Mouse (Mus musculus): ENCODE results near the gene Phf12.
"Not testable (repeated sequence)": the region's sequence is repeated elsewhere in the genome, so short reads cannot be mapped to it uniquely, and the experiment has no call there.

Gene Phf12

DNA sequence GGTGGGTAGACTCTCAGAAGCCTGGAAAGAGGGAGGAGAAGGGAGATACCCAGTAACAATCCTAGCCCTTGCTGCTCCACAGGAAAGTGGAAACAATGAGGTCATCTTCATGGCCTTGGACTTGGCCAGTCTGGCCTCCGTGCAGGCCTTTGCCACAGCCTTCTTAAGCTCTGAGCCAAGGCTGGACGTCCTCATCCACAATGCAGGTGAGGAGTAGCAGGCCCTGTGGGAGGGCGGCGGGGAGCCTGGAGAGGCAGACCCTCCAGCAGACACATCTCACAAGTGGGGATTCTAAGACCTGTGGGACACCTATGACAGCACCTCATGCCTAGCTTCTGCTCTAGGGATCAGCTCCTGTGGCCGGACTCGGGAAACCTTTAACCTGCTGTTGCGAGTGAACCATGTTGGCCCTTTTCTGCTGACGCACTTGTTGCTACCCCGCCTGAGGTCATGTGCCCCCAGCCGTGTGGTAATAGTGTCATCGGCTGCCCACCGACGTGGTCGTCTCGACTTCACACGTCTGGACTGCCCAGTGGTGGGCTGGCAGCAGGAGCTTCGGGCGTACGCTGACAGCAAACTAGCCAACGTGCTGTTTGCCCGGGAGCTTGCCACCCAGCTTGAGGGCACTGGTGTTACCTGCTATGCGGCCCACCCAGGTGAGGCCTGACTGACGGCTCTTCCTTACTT, 51.5 kb downstream of the Phf12 start:
- DNase-seq = peak; percentile 47

DNA sequence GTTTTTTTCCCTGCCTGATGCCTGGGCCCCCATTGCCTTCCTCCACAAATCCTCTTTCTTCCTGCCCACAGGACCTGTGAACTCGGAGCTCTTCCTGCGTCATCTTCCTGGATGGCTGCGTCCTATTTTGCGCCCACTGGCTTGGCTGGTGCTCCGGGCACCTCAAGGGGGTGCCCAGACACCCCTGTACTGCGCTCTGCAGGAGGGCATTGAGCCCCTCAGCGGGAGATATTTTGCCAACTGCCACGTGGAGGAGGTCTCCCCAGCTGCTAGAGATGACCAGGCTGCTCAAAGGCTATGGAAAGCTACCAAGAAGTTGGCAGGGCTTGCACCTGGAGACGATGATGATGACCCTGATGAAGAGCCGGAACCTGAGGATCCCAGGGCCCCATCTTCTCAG, 54.2 kb downstream of the Phf12 start:
- peak; percentile 41 for DNase-seq

DNA sequence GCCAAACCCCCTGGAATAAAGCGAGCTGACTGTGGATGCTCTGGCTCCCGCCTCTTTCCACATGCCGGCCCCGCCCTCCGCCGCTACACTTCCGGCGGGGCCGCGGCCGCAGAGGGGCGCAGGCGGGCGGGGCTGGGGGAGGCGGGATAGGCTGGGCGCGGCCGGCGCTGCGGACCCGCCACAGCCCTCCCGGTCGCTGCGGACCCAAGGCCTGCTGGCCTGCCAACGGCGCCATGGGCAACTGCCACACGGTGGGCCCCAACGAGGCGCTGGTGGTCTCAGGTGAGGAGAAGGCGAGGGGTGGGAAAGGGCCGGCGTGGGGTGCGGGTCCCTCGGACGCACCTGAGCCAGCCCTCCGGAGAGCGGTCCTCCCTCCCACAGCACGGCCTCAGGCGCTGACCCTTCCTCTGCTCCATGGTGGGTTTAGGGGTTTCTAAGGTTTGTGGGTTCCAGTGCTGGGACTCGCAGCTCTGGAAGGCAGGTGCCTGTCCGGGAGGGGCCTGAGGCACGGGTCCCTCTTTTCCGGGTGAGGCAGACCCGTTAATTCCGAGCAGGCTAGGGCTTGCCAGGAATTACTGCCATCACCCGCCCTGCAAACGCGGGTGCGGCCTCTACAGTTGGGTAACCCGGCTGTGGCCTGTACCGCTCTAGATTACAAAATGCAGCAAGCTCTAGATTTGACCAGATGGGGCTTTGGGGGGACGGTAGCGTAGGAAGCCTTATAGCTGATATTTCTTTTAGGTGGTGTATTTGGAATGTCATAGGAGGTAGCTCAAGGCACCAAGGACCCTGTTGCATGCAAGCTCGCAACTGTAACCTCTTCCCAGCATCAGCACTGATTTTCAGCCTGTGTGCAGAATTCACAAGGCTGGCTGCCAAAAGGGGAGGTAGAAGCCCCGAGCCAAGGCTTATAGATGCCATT, 55.5 kb downstream of the Phf12 start, which contains the start of gene Flot2:
Gene Flot2, plus strand, starts transcription at position 101 of the 922 bp plus-strand sequence.
- peak; percentile 55 for DNase-seq

DNA sequence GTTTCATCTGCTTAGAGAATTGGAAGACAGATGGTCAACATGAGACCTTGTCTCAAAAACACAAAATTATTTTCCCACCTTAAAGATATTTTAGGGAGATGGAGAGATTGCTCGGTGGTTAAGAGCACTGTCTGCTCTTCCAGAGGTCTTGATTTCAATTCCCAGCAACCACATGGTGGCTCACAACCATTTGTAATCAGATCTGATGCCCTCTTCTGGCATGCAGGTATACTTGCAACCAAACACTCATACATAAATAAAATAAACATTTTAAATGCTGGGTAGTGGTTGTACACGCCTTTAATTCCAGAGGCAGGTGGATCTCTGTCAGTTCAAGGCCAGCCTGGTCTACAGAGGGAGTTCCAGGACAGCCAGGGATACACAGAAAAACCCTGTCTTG, 58.3 kb downstream of the Phf12 start:
- no peak for DNase-seq

DNA sequence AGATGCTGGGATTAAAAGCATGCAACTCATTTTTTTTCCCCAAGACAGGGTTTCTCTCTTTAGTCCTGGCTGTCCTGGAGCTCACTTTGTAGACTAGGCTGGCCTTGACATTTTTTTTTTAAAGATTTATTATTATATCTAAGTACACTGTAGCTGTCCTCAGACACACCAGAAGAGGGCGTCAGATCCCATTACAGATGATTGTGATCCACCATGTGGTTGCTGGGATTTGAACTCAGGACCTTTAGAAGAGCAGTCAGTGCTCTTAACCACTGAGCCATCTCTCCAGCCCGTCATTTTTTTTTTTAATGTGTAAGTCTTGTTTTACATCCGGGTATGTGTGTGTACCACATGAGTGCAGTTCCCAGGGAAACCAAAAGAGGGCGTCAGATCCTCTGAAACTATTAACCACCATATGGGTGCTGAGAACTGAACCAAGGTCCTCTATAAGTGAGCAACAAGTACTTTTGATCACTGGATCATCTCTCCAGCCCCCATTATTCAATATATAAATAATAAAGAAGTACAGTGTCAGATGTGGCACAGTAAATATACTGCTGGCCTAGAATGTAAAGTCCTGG, 59.8 kb downstream of the Phf12 start:
- DNase-seq = not testable (repeated sequence)

DNA sequence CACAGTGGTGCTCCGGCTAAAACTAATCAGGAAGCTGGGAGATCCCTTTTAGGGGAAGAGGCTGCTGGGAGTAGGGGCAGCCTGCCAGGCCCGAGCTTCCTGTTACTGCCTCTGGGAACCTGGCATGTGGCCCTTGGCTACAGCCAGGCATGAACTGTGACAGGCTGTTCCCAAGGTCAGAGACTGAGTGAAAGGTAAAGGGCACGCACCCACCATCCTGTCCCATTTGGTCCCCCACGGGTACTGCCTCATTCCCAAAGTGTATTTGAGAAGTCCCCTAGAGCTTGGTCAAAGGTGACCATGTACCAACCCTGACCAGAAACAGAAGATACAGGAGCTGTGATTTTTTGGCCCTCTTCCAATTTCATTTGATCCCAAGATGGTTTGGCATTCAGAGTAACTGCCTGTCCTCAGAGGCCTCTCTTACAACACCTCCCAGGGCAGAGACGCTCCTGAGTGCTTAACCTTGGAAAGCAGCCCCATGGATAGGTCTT, 62.3 kb downstream of the Phf12 start:
- peak; percentile 92 for DNase-seq

DNA sequence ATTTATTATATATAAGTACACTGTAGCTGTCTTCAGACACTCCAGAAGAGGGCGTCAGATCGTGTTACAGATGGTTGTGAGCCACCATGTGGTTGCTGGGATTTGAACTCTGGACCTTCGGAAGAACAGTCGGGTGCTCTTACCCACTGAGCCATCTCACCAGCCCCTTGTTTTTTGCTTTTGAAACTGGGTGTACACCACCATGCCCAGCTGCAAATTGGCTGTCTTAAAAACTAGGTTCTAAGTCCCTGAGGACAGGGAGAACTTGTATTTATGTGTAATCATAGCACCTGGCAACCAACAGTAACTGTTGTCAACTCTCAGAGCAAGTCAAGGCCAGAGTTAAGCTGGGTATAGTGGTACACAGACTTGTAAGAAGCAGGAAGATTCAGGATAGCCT, 66.1 kb downstream of the Phf12 start:
- DNase-seq = not testable (repeated sequence)

DNA sequence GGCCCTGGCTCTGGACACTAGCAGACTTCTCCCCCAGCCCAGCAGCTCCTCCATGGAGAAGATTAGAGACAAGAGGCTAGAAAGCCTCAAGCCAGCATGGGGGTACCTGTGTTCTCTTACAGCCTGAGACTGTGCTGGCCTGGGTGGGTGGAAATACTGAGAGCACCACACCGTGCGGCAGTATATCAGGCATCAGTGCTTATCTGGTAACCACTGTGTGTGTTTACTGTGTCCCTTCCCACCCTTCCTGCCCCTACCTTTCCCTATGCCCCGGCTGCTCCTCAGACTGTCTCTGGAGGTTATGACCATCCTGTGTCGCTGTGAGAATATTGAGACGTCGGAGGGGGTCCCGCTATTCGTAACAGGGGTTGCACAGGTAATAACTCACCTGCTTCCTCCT, 70.5 kb downstream of the Phf12 start:
- DNase-seq = no peak

DNA sequence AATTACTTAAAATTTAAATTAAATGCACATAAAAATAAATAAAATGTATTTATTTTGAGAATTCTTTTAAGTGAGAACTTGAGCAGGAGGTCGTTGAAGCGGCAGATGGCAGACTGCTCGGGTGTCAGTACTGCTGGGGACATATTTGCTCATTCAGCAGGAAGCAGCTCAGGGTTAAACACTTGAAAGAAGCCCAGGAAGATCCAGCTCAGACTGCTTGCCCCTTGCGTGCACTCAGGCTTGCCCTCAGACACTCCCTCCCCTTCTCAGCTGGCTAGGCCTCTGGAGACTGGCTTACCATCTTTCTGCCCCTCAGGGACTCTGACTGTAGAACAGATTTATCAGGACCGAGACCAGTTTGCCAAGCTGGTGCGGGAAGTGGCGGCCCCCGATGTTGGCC, 74.4 kb downstream of the Phf12 start:
- no peak for DNase-seq

DNA sequence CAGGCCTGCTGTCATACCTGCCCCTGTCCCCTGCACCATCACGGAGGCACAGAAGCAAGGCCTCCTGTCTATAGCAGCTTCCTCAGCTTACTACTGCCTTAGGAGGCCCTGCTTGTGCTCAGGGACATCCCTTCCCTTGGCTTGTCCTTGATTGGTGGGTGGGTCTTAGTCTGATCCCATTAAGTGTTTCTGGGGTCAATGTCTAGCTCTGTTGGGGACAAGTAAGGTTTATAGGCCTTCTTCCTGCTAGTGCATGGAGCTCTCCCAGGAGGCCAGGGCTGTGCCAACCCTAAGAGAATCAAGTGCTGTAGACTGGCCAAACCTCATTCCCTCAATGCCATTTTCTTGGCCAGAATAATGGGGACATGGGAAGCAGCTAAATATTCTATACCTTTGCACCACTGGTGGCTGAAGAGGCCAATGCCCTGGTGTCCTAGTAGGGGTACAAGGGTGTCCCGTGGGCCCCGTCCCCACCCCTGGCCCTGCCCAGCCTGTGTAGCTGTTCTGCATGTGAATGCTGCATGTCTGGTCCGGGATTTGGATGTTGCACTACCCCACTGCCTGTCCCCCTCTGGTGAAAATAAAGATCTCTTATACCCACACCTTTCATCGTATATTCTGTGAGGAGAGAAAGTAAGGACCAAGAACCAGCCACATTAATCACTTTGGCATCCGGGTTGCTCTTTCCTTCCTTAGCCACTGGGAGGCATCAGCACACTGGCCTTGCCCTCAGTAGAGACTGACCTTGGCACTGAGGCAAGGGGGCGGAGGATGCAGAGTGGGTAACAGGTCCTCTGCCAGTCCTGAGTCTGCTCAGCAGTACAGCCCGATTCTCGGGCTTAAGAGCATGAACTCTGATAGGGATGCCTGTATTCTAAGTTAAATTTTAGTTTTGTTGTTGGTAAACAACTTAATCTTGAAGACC, 77.5 kb downstream of the Phf12 start:
- DNase-seq = peak; percentile 53

DNA sequence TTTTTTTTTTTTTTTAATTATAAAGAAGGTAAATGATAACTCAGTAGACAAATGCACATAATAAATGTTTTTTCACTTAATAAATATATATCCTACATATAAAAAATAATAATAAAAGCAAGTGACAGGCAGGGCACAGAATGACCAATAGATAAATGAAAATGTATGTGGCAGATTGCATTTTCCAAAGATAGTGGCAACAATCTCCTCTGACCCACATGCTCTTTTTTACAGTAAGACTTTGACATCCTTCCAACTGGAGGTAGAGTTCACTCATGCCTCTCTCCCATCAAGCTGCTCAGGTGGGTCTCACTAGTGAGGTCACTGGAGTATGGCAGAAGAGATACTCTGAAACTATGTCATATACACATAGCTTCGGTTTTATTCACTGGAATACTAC, 80.0 kb downstream of the Phf12 start:
- no peak for DNase-seq

DNA sequence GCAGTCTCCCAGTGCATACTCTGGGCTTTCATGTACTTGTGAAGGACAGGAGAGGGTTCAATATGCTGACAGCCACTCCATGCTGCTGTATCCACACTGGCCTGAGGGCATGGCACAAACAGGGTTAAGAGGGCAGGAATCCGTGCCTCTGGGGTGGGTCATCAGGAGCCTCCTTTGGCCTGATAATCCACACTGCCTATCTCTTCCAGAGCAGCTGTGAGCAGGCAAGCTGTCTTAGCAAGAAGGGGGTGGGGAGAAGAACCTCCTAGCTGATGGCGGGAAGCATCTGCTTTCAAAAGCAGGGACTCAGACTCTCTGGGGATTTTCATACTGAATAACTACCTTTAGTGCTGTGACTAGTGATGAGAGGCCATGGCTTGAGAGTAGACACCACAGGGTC, 83.4 kb downstream of the Phf12 start:
- DNase-seq = no peak

DNA sequence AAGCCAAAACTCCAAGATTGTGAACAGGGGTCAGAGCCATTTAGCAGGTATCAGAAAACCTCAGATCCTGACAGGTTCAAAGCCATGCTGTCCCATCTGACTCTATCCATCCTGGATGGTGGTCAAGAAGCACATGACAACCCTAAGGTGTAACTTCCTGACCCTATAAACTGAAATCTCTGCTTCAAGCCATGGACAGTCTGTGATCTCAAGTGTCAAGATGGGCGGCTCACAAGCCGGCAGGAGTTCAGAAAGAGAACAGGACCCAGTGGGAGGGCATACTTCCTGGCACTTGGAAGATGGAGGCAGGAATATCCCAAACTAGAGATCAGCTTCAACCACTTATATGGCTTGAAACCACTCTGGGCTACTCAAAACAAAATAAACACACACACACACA, 84.1 kb downstream of the Phf12 start:
- DNase-seq = no peak

DNA sequence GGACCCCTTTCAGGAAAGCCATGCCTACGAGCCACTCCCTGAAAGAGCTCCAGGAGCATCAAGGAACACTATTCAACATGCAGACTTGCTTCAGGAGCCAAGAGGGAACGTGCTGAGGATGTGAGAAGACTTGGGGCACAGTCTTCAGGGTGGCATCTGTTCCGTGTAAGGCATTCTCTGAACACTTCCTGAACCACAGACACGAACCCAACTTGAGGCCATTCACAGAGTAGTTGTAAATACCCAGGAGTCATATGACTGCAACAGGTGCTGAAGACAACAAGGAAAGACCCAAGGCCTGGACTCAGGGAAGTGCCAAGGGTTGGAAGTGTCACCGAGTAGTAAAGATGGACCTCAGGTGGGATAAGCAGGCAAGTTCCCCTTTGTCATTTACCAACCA, 85.0 kb downstream of the Phf12 start:
- no peak for DNase-seq

DNA sequence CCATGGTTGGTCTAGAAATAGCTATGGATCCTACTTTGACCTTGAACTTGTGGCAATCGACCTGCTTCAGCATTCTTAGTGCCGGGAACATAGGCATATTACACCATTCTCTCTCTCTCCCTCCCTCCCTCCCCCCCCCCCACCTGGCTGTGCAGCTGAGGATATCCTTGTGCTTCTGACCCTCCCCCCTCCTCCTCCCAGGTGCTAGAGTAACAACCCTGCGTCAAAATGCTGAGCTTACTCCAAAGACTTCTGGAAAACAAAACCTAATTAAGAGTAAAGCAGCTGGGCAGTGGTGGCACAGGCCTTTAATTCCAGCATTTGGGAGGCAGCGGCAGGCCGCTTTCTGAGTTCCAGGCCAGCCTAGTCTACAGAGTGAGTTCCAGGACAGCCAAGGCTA, 86.6 kb downstream of the Phf12 start:
- DNase-seq = no peak

DNA sequence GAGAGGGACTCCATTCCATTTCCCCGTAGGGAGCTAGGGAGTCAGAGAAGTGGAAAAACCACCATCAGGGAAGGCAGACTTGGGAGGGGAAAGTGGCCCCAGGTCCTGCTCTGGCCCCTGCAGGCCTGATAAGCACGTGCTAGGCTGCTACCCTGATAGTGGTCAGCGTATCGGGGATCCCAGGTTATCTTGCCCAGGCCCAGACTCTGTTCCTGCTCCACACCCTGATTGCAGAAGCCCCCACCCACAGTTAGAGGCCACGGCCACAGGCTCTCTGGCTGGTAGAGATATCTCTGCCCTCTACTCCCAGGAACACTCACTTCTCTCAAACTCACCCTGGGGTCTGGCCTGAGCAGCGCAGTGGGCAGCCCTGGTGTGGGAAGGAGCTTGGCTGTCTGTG, 87.1 kb downstream of the Phf12 start:
- DNase-seq = no peak

DNA sequence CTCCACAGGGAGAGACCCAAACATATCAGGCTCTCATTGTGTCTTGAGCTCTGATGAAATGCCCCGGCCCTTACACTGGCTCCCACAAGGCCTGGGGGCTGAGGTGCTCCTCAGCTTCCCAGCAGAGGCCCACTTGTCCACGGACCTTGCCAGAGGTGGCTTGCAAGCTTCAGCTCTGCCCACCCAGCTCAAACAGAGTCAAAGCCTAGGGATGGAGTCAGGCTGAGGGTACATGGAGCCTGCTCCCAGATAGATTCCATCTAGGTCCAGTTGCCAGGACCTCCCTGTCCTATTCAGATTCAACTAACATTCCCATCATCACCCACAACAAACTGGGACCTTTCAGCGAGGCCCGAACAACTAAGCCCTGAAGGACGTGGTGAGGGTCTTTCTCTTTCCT, 89.4 kb downstream of the Phf12 start:
- no peak for DNase-seq

DNA sequence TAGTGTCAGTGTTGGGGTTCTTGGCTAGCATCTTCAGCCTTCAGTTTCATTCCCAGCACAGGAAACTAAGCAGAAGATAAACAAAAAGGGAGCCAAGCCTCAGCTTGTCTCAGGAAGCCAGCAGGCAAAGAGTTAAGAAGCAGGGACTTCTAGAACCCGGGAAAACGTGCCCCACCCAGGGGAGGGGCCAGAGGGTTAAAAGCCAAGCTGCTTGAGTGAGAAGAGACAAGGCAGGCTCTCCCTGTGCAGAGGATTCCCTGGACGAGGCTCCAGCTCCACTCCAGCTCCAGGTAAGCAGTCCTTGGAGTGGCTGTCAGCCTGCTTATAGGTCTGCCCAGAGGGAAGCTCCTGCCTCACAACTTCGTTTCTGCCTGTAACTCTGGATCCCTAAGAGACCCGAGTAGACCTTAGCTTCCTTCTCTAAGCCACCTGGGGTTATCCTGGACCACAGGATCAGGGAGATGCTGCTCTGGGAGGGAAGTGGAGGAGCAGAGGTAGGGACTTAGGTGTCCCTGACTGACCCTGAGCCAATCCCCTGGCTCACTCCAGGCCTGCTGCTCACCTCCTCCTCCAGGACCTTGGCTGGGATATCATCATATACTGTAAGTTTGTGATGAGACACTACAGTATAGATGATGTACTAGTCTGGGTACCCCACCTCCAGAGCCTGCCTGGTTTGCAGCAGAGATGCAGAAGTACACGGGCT, 90.0 kb downstream of the Phf12 start:
- DNase-seq = no peak

DNA sequence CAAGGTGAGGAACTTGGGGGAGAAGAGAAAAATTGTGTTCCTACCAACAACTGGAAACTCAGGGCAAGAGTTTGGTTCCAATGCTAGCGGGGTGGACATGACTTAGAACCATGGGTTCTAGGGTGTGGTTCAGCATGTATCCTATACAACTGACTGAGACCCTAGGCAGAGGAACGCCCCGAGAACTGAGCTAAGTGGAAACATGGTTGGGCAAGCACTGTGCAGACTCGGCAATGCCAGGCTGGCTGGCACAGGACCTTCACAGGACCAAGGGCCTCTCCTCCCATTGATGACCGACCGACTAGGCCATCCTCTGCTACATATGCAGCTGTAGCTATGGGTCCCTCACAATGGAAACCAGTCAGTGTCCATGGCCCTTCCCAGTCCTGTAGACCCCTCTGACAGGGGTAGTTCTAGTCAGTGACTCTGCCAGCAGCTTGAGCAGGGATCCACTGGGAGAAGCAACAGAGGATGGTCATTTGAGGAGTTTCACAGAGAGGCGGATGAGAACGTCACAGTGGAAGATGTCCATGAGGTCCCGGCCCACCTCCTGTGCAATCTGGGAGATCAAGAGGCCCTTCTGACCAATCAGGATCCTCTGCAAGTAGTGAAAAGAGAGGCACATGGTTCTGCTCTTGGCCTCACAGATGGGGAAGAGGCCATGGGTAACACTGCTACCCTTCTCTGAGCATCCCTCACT, 91.2 kb downstream of the Phf12 start:
- DNase-seq = no peak

DNA sequence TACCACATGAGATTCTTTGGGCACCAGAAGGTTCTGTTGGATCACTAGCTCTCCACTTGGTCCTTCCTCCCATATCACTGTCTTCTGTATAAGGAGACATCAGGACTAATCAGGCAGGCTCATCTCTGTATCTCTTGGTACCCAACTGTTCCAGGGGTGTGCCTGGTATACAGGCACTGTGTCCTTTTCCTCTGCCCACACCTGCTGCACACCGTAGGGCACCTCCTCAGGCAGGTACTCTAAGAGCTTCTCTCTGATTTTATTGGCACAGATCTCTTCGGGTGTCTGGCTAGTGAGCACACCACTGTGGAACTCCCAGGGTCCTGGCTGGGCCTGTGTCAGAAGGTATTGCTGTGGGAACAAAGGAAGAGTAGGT, 91.7 kb downstream of the Phf12 start:
- DNase-seq = no peak

DNA sequence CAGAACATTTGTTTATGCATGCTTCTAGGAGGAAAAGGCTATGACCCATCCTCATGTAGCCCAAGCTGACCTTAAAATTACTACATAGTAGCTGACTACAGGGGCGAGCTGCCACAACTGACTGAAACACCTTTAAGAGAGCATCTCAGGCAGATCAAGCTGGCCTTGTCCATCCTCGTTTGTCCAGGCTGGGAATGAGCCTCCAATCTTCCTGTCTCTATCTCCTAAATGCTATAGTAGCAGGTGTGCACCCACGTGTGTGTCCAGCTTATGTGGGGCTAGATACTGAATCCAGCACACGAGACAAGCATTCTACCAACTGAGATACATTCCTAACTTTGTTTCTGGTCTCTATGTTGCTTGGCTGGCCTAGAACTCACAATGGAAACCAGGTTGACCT, 92.1 kb downstream of the Phf12 start:
- DNase-seq = no peak
